Mouse (Mus musculus) spleen, embryonic (tissue): Measurements from ENCODE around the gene Fkbp14.

Experiments
- CTCF ChIA-PET: fragments of 350-600 bp; sonication (Branson Sonifier 250); formaldehyde crosslinking; loops from one replicate; lab custom pipeline; 2022; lab: Charles Lee

Gene Fkbp14

DNA sequence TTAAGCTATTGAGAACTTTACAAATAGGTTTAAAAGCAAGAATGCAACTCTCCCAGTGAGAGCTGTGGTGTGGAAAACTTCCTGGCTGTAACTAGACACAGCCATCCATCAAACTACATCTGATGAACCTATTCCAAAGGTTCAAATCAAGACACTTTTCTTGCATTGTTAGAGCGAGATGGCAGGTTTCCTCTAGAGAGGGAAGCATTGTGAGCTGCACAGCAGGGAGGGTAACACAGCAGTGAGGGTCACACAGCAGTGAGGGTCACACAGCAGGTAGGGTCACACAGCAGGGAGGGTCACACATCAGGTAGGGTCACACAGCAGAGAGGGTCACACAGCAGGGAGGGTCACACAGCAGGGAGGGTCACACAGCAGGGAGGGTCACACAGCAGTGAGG is 8.9 kb downstream of the Fkbp14 start:
- CTCF ChIA-PET: no interaction called here

GRCm38 (mm10) chr6:54587683-54588082 is 9.4 kb downstream of the Fkbp14 start:
- CTCF ChIA-PET: no interaction called here

DNA sequence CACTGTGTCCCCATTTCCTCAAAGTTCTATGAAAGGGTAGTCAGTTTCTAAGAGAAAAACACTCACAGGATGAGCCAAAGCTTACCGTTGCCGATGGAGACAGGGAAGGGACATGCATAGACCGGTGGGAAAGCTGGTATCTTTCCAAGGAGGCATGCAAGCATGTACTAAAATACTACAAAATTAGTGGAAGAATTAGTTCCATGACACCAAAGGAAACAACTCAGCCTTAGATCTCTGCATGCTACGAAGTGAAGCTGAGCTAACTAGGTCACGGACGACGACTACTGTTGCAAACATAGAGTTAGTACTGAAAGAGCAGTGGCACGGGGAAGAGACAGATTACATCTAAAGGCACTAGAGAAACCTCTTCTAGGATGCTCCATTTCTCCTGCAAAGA is 10.2 kb downstream of the Fkbp14 start:
- CTCF ChIA-PET: interaction anchor here (0.6 kb wide), 2 partner anchors 152 to 355 kb away, joined by 3 read pairs; no protein-coding TSS in a partner anchor

DNA sequence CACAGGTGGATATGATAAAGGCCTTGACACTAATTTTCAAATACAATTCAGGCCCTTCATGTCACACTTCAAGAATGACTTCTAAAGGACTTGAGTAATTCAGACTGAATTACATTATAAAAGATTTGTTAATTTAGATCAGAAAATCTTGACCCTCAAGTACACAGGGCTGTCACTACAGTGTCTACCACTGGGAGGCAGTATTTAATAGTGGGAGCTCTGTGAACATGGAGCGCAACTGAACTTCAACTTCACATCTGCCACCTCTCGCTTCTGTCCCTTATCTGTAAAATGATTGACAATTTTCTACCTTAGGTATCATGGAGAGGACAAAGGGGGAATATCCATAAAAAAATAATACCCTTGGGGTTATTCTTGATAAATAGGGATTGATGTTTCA is 10.9 kb downstream of the Fkbp14 start:
- CTCF ChIA-PET: interaction anchor here (0.7 kb wide), 1 partner anchor 636 kb away, joined by 7 read pairs; no protein-coding TSS in a partner anchor

- CTCF ChIA-PET: no interaction called here
Measured at GRCm38 (mm10) chr6:54573218-54573955, 23.7 kb downstream of the Fkbp14 start.

- CTCF ChIA-PET: no interaction called here
Measured at GRCm38 (mm10) chr6:54569776-54570175, 27.3 kb downstream of the Fkbp14 start.

DNA sequence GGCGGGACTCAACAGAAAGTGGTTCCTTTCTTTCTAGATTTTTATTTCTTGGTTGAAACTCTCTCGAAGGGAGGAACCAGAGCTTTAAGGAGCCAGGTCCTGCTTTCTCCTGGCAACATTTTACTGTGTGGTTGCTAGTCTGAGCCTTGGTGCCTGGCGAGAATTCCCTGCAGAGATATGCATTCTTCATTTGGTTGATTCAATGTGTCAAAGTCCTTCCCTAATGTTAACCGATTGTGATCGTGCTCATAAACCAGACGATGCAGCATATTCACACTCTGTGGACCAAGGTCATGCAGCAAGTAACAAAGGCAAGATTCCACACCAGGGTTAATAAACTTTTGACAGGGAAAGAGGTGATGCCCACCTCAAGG is 30.6 kb downstream of the Fkbp14 start:
- CTCF ChIA-PET: no interaction called here

DNA sequence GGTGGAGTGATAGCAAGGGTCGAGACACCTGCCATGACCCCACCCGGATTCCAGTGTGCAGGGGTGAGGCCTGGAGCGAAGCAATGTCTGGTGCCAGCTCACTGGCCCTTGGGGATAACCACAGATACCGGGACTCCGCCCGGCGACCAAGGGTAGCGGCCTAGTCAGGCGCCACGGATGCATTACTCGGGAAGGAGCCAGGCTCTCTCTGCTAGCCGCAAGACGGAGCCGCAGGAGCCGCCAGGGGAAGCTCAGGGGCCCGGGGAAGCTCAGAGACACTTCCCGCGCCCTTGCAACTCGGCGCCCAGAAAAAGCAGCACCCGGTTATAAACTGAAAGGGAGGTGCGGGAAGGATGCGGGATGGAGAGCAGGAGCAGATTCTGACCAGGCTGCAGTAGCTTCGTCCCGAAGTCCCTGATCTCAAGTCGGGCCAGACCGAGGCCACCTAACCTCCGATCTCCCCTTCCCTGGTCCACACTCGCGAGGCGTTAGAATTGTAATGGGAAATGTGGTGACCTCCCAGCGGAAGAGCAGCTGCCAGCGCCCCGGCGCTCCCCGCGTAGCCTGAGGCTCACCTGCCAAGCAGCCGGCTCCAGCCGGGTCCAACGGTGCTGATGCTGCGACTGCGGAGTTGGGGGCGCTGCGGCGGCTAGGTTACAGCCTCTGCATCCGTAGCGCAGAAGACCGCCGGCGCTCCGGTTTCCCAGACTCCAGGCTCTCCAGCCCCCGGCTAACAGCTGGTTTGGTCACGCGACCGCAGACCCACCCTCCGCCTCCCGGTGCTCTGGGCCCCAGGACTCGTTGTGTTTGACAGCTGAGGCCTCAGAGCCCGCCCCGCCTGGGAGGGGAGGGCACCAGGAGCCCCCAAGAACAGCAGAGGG is 31.2 kb downstream of the Fkbp14 start, which contains the start of gene Scrn1:
Gene Scrn1, minus strand, starts transcription at position 825 of the 881 bp plus-strand sequence.
- CTCF ChIA-PET: no interaction called here

DNA sequence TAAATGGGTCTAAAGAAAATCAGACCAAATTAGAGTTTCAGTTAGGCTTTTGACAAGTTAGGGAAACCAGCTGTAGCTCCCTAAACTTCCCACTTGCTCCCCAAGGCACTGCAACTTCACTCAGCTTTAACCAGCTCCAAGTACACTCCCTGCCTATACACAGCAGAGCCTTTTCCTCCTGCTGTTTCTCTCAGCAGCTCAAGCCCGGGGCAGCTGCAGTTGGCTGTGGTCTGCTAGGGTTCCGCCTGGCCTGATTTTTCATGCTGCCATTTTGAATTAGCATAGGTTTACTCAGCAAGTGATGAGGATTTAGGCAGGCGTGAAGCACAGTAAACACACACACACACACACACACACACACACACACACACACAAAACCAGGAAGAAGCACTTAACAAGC is 32.1 kb downstream of the Fkbp14 start:
- CTCF ChIA-PET: no interaction called here

GRCm38 (mm10) chr6:54564506-54564991 is 32.6 kb downstream of the Fkbp14 start:
- CTCF ChIA-PET: no interaction called here

DNA sequence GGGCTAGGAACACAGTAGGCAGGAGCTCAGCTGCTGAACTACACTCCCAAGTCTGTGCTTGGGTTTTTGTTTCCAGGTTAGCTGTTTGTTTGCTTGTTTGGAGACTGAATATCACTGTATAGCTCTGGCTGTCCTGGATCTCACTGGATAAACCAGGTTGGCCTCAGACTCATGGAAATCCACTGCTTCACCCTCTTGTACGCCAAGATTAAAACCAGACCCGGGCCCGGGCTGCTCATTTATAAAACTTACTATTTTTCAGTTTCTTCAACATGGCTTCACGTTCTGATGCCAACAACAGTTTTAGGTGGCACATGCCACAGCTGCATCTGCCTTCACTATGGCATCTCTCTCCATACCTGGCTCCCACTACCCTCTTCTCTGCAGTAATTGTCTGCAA is 33.5 kb downstream of the Fkbp14 start:
- CTCF ChIA-PET: no interaction called here

GRCm38 (mm10) chr6:54562018-54562809 is 34.9 kb downstream of the Fkbp14 start:
- CTCF ChIA-PET: interaction anchor here (0.7 kb wide), 1 partner anchor 409 kb away, joined by 3 read pairs; no protein-coding TSS in a partner anchor

- CTCF ChIA-PET: no interaction called here
Measured at GRCm38 (mm10) chr6:54558466-54558865, 38.6 kb downstream of the Fkbp14 start.

- CTCF ChIA-PET: no interaction called here
Measured at GRCm38 (mm10) chr6:54557671-54558070, 39.4 kb downstream of the Fkbp14 start.

DNA sequence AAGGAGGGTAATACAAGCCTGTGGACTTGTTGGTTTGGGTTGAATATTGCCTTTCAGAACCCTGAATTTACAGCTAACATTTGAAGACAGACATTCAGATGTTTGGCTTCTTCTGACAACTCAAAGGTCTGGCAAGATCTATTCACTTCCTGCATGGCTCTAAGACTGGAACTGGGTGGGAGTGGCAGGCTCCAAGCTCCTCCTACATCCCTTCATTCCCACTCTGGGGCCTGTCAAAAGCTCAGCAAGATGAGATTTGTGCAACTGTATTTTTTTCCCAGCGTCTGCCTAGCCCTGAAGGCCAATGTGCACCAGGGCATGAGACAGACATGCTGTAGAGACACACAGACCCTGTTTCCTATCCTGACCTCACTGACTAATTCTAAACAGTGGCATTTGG is 41.3 kb downstream of the Fkbp14 start:
- CTCF ChIA-PET: no interaction called here

DNA sequence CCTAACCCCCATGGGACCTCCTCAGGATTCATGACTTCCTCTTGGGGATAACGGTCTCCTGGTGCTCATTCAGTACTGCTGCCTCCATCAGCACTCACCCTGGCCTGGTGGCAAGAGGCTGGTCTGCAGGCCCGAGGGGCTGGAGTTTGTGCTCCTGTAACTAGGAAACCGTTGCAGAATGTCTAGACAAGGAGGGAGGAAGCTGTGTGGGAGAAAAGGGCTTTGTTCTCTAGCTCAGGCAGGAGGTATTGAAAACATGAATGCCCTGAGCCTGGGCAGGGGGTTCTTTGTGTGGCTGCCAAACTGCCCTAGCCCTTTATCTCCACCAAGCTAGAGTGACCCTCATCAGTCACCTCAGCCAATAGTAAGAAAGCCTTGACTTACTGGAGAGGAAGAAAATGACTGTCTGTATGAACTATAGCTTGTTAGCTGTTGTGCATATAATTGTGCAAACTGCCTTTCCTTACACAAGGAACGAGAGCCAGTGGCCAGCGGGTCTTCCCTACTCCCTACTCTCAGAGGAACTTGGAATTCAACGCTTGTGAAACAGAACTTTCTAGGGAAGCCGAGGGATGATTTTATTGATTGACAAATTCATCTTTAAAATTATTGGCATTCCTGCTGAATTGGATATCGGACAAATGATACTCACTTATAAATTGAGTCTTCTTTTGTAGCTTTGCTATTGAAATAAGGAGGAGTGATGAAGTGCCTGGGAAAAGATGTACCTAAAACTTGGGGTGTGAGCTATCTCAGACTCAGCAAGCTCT is 42.6 kb downstream of the Fkbp14 start:
- CTCF ChIA-PET: interaction anchor here (0.6 kb wide), 1 partner anchor 39 kb away, joined by 3 read pairs; no protein-coding TSS in a partner anchor

DNA sequence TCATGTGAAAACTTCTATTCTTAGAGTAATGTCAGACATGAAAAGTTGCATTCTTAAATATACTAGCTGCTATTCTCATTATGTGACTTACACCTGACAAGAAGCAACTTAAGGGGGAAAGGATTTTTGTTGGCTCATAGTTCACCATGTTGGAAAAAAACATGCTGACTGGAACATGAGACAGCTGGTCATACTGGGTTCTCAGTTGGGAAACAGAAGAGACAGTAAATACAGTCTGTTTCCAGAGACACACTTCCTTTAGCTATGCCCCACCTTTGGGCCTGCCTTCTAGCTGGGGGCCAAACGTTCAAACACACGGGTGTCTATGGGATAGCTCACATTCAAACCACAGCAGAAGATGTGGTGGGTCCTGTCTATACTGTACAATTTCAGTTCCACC is 43.5 kb downstream of the Fkbp14 start:
- CTCF ChIA-PET: interaction anchor here (0.6 kb wide), 1 partner anchor 38 kb away, joined by 3 read pairs; no protein-coding TSS in a partner anchor

DNA sequence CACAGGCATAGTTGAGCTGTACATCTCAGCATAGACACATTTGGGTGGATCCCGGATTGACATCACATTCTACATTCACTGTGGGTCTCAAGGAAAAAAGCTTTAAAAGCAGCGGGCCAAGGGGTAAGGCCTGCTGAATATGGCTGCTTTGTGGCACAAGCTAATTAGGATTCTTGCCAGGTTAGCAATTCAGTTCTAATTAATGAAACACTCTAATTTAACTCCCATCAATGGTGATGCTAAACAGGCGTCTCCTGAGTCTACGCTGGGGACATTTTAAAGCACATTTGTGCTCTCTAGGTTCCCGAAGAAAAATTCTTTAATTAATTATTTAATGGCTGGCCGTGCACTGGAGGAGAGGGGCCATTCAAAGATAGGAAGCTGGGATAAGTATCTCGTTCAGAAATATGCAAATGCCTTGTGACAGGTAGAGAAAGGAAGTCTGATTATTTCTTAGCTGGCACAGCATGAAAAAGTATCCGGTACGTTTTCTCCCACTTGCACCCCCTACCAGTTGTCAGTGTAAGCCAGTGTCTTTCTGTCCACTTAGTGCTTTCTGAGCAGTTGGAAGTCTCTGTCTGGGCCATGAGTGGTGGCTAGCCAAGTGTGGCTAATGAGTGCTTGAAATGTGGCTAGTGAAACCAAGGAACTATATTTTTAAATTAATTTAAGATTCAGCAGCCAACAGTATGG is 44.2 kb downstream of the Fkbp14 start:
- CTCF ChIA-PET: no interaction called here

GRCm38 (mm10) chr6:54550801-54551323 is 46.2 kb downstream of the Fkbp14 start:
- CTCF ChIA-PET: interaction anchor here (0.8 kb wide), 1 partner anchor 490 kb away, joined by 8 read pairs; no protein-coding TSS in a partner anchor

- CTCF ChIA-PET: no interaction called here
Measured at GRCm38 (mm10) chr6:54549311-54549710, 47.8 kb downstream of the Fkbp14 start.
